ENCODE assay signal across 7 mouse cellular contexts in genomic region chr4:99929149-99929612, GRCm38 (mm10). TPM values are rescaled to one million over a fixed set of nuclear protein-coding genes. Genes with fewer than 3 reads are reported as not detected.
DNase-seq lines count a peak whose midpoint lies in the region; ATAC-seq and TF ChIP-seq lines count a peak whose summit lies in the region.

Pgm1 (plus strand) TSS chr4:99929414.

- TF ChIP-seq POLR2A in cerebellum, adult 2 months (IDR thresholded peaks at IDR 0.05; ENCODE audit: borderline replicate concordance, insufficient read depth, low read length) = peak; percentile 83

- no peak for TF ChIP-seq CTCF in cerebellum, adult 2 months (IDR thresholded peaks at IDR 0.05; ENCODE audit: borderline replicate concordance, insufficient read depth, low read depth, low read length)

- no peaks in the 10 kb centered on the region for H3K9me3 ChIP-seq in hindbrain, embryonic 16.5 days (ENCODE audit: control insufficient read depth, low read length)

- no peaks in the 10 kb centered on the region for H3K27me3 ChIP-seq in cerebellum, adult 2 months (ENCODE audit: control insufficient read depth, insufficient read depth, low read length)
- no peaks in the 10 kb centered on the region for H3K27me3 ChIP-seq in hindbrain, embryonic 16.5 days (replicated peaks; ENCODE audit: control insufficient read depth, insufficient read depth, low read length)

- no peaks in the 10 kb centered on the region for H3K36me3 ChIP-seq in hindbrain, embryonic 16.5 days (ENCODE audit: control insufficient read depth, insufficient read depth, low read length)

- peak within 1 kb of the TSS; percentile 79 for H3K4me2 ChIP-seq in hindbrain, embryonic 16.5 days (ENCODE audit: low read length)

- H3K27ac ChIP-seq in cerebellum, adult 2 months (ENCODE audit: insufficient read depth, low read length) = peak within 1 kb of the TSS; percentile 84
- peak within 1 kb of the TSS; percentile 93 for H3K27ac ChIP-seq in hindbrain, embryonic 16.5 days (ENCODE audit: low read depth, low read length)

- peak within 1 kb of the TSS; percentile 84 for H3K9ac ChIP-seq in hindbrain, embryonic 16.5 days (ENCODE audit: low read depth, low read length)

- peak; percentile 81 for DNase-seq in R1 (ENCODE audit: low read depth, low spot score)
- DNase-seq in cerebellum, adult 2 months = peak in 1 of 2 experiments; percentile 91
- peak; percentile 90 to 93 for DNase-seq in gastrocnemius, adult 8-10 months (ENCODE audit: low spot score in 2 of 2)
- no peak for DNase-seq in layer of hippocampus, postnatal 36 days
- DNase-seq in lung, postnatal 14 days = peak; percentile 84
- DNase-seq in retina, postnatal 1 day = peak; percentile 86

- ATAC-seq in hindbrain, embryonic 16.5 days = peak; percentile 90

- 2% methylated on average over 23 of the region's 23 CpGs for WGBS in cerebellum, adult 2 months
- WGBS in hindbrain, embryonic 16.5 days = 4% methylated on average over 23 of the region's 23 CpGs

- peaks cover 17% of the 10 kb centered on the region for H3K4me1 ChIP-seq in cerebellum, adult 2 months (ENCODE audit: control insufficient read depth, insufficient read depth, low read length)
- peaks cover 16% of the 10 kb centered on the region for H3K4me1 ChIP-seq in hindbrain, embryonic 16.5 days (ENCODE audit: control insufficient read depth, insufficient read depth, low read depth, low read length)

- H3K4me3 ChIP-seq in cerebellum, adult 2 months (replicated peaks; ENCODE audit: insufficient read depth, low read depth, low read length) = peak within 1 kb of the TSS; percentile 87
- H3K4me3 ChIP-seq in hindbrain, embryonic 16.5 days (ENCODE audit: low read length) = peak within 1 kb of the TSS; percentile 65

RNA-seq across cellular contexts. Expression of gene Pgm1, which starts in this region (rescaled TPM):
- 104 and 107 TPM in 2 replicates for polyA plus RNA-seq in cerebellum, adult 2 months (2012; rRNA removed)
- total RNA-seq in gastrocnemius, adult 8-10 months (2022) = 1,000 to 10,000 TPM; 1,246 to 1,471 (median 1,386) TPM
- 108 and 119 TPM in 2 replicates for polyA plus RNA-seq in hindbrain, embryonic 16.5 days (2015; fragmentation: Nextera tagmentation; extraction: Ambion mirVana)
- 10 to 100 TPM; 58.6 to 62.7 TPM for total RNA-seq in layer of hippocampus, postnatal 36 days (2021)

Comparison
In these comparisons a context has a peak if more than half of its experiments do, and no peak if none do; other contexts are left out.
1. RNA of gene Pgm1 (total RNA-seq): 1,246 to 1,471 TPM in gastrocnemius, adult 8-10 months; 58.6 to 62.7 TPM in layer of hippocampus, postnatal 36 days; every median in the first group is over 10 times any median in the second.
2. DNase-seq: peak in R1 (single experiment), gastrocnemius, adult 8-10 months (2 of 2), lung, postnatal 14 days (single experiment) and retina, postnatal 1 day (single experiment); none in layer of hippocampus, postnatal 36 days (0 of 2).